Mouse (Mus musculus): Measurements from ENCODE around the gene Mfsd14a. TPM values are rescaled to one million over a fixed set of nuclear protein-coding genes. Genes with fewer than 3 reads are reported as not detected.

Gene Mfsd14a
- polyA plus RNA-seq, 1 experiment = 0.52 TPM

GRCm38 (mm10) chr3:116620636-116621370 lies 41.7 kb downstream of the Mfsd14a start:
- peaks cover 21% of the 10 kb centered on the region for H3K4me1 ChIP-seq (ENCODE audit: control insufficient read depth)
- H3K36me3 ChIP-seq (ENCODE audit: control insufficient read depth) = peaks cover 79% of the 10 kb centered on the region
- H3K4me3 ChIP-seq (replicated peaks) = no peak overlapping the region
- no peaks in the 10 kb centered on the region for H3K27me3 ChIP-seq (ENCODE audit: control insufficient read depth)
- no peak for TF ChIP-seq TAL1 (IDR thresholded peaks at IDR 0.05; ENCODE audit: low read length)
- TF ChIP-seq GATA1 (IDR thresholded peaks at IDR 0.05; ENCODE audit: low read length) = peak; percentile 27; the same call in 1 of the 2 replicates
- no peaks in the 10 kb centered on the region for H3K9me3 ChIP-seq (ENCODE audit: control insufficient read depth, low read length)

- H3K36me3 ChIP-seq (ENCODE audit: control insufficient read depth) = peaks cover 95% of the 10 kb centered on the region
- no peaks in the 10 kb centered on the region for H3K27me3 ChIP-seq (ENCODE audit: control insufficient read depth)
- no peak overlapping the region for H3K4me3 ChIP-seq (replicated peaks)
- H3K9me3 ChIP-seq (ENCODE audit: control insufficient read depth, low read length) = no peaks in the 10 kb centered on the region
- TF ChIP-seq GATA1 (IDR thresholded peaks at IDR 0.05; ENCODE audit: low read length) = no peak
- H3K4me1 ChIP-seq (ENCODE audit: control insufficient read depth) = peaks cover 28% of the 10 kb centered on the region
These were observed 43.6 kb downstream of the Mfsd14a start for GRCm38 (mm10) chr3:116618855-116619254.

- peaks cover 22% of the 10 kb centered on the region for H3K4me1 ChIP-seq (ENCODE audit: control insufficient read depth)
- H3K36me3 ChIP-seq (ENCODE audit: control insufficient read depth) = peaks cover 90% of the 10 kb centered on the region
- H3K4me3 ChIP-seq (replicated peaks) = no peak overlapping the region
- H3K27me3 ChIP-seq (ENCODE audit: control insufficient read depth) = no peaks in the 10 kb centered on the region
- H3K9me3 ChIP-seq (ENCODE audit: control insufficient read depth, low read length) = no peaks in the 10 kb centered on the region
- no peak for TF ChIP-seq TAL1 (IDR thresholded peaks at IDR 0.05; ENCODE audit: low read length)
- TF ChIP-seq GATA1 (IDR thresholded peaks at IDR 0.05; ENCODE audit: low read length) = no peak
These were observed 47.0 kb downstream of the Mfsd14a start for GRCm38 (mm10) chr3:116615318-116616068.

GRCm38 (mm10) chr3:116614295-116614892 lies 48.1 kb downstream of the Mfsd14a start, which contains the start of gene Trmt13:
Trmt13 (minus strand) TSS chr3:116614587.
- Histone ChIP-seq H3K4me3 (replicated peaks) (no peak within 1 kb of the TSS), H3K36me3 (ENCODE audit: control insufficient read depth) (peaks cover 89% of the 10 kb centered on the region), H3K9me3 (ENCODE audit: control insufficient read depth, low read length) (no peaks in the 10 kb centered on the region), H3K4me1 (ENCODE audit: control insufficient read depth) (peaks cover 16% of the 10 kb centered on the region), H3K27me3 (ENCODE audit: control insufficient read depth) (no peaks in the 10 kb centered on the region)
- TF ChIP-seq GATA1 (IDR thresholded peaks at IDR 0.05; ENCODE audit: low read length) = no peak
- no peak for TF ChIP-seq TAL1 (IDR thresholded peaks at IDR 0.05; ENCODE audit: low read length)

GRCm38 (mm10) chr3:116604570-116604969 lies 57.9 kb downstream of the Mfsd14a start:
- H3K36me3 ChIP-seq (ENCODE audit: control insufficient read depth) = peaks cover 83% of the 10 kb centered on the region
- TF ChIP-seq GATA1 (IDR thresholded peaks at IDR 0.05; ENCODE audit: low read length) (no peak), TAL1 (IDR thresholded peaks at IDR 0.05; ENCODE audit: low read length) (no peak)
- H3K4me1 ChIP-seq (ENCODE audit: control insufficient read depth) = no peaks in the 10 kb centered on the region; the same call in 1 of the 2 replicates
- no peak overlapping the region for H3K4me3 ChIP-seq (replicated peaks)
- no peaks in the 10 kb centered on the region for H3K27me3 ChIP-seq (ENCODE audit: control insufficient read depth)
- no peaks in the 10 kb centered on the region for H3K9me3 ChIP-seq (ENCODE audit: control insufficient read depth, low read length)

- no peaks in the 10 kb centered on the region for H3K9me3 ChIP-seq (ENCODE audit: control insufficient read depth, low read length)
- H3K27me3 ChIP-seq (ENCODE audit: control insufficient read depth) = no peaks in the 10 kb centered on the region
- no peak for TF ChIP-seq GATA1 (IDR thresholded peaks at IDR 0.05; ENCODE audit: low read length)
- TF ChIP-seq TAL1 (IDR thresholded peaks at IDR 0.05; ENCODE audit: low read length) = no peak
- peaks cover 79% of the 10 kb centered on the region for H3K36me3 ChIP-seq (ENCODE audit: control insufficient read depth)
- no peak overlapping the region for H3K4me3 ChIP-seq (replicated peaks)
- peaks cover 13% of the 10 kb centered on the region for H3K4me1 ChIP-seq (ENCODE audit: control insufficient read depth)
These were observed 60.7 kb downstream of the Mfsd14a start for GRCm38 (mm10) chr3:116601781-116602180.

GRCm38 (mm10) chr3:116601005-116601404 lies 61.5 kb downstream of the Mfsd14a start:
- TF ChIP-seq TAL1 (IDR thresholded peaks at IDR 0.05; ENCODE audit: low read length) = no peak
- TF ChIP-seq GATA1 (IDR thresholded peaks at IDR 0.05; ENCODE audit: low read length) = no peak
- Histone ChIP-seq H3K9me3 (ENCODE audit: control insufficient read depth, low read length) (no peaks in the 10 kb centered on the region), H3K27me3 (ENCODE audit: control insufficient read depth) (no peaks in the 10 kb centered on the region), H3K36me3 (ENCODE audit: control insufficient read depth) (peaks cover 73% of the 10 kb centered on the region), H3K4me1 (ENCODE audit: control insufficient read depth) (peaks cover 21% of the 10 kb centered on the region), H3K4me3 (replicated peaks) (no peak overlapping the region)

GRCm38 (mm10) chr3:116599705-116600104 lies 62.8 kb downstream of the Mfsd14a start:
- no peaks in the 10 kb centered on the region for H3K9me3 ChIP-seq (ENCODE audit: control insufficient read depth, low read length)
- peaks cover 62% of the 10 kb centered on the region for H3K36me3 ChIP-seq (ENCODE audit: control insufficient read depth)
- TF ChIP-seq GATA1 (IDR thresholded peaks at IDR 0.05; ENCODE audit: low read length) = no peak
- TF ChIP-seq TAL1 (IDR thresholded peaks at IDR 0.05; ENCODE audit: low read length) = no peak
- H3K27me3 ChIP-seq (ENCODE audit: control insufficient read depth) = no peaks in the 10 kb centered on the region
- H3K4me3 ChIP-seq (replicated peaks) = no peak overlapping the region
- peaks cover 25% of the 10 kb centered on the region for H3K4me1 ChIP-seq (ENCODE audit: control insufficient read depth)

GRCm38 (mm10) chr3:116595603-116595991 lies 66.9 kb downstream of the Mfsd14a start:
- Histone ChIP-seq H3K27me3 (ENCODE audit: control insufficient read depth) (no peaks in the 10 kb centered on the region), H3K36me3 (ENCODE audit: control insufficient read depth) (peaks cover 40% of the 10 kb centered on the region), H3K4me3 (replicated peaks) (peak overlapping the region; percentile 74), H3K9me3 (ENCODE audit: control insufficient read depth, low read length) (no peaks in the 10 kb centered on the region), H3K4me1 (ENCODE audit: control insufficient read depth) (peaks cover 35% of the 10 kb centered on the region)
- no peak for TF ChIP-seq TAL1 (IDR thresholded peaks at IDR 0.05; ENCODE audit: low read length)
- TF ChIP-seq GATA1 (IDR thresholded peaks at IDR 0.05; ENCODE audit: low read length) = no peak
